In genomic region chr11:55368388-55369092, GRCm38 (mm10) we compare ENCODE assay signal across 20 mouse cellular contexts. TPM values are rescaled to one million over a fixed set of nuclear protein-coding genes. Genes with fewer than 3 reads are reported as not detected.
A peak's percentile ranks its signal among the peaks of the same experiment; 100 is the strongest.
DNase-seq lines count a peak whose midpoint lies in the region; ATAC-seq and TF ChIP-seq lines count a peak whose summit lies in the region.
"Had no signal": no experiment of that assay in that cellular context is flagged by ENCODE, and none has a peak within 500 bp of the region (broad histone marks: within the 10 kb centered on the region; RNA-seq: fewer than 3 reads in every experiment).

No protein-coding gene starts in this region.

- no peaks in the 10 kb centered on the region for H3K79me2 ChIP-seq in heart, adult 2 months (replicated peaks; ENCODE audit: control insufficient read depth, insufficient read depth, low read length)

- H3K27me3 ChIP-seq in heart, adult 2 months (ENCODE audit: control insufficient read depth, insufficient read depth, low read length): no peaks in the 10 kb centered on the region
- H3K27me3 ChIP-seq in heart, embryonic 11.5 days (ENCODE audit: control insufficient read depth, insufficient read depth, low read length): peaks cover 3% of the 10 kb centered on the region; the same call in 1 of the 2 replicates
- H3K27me3 ChIP-seq in heart, postnatal 0 days (ENCODE audit: control insufficient read depth, insufficient read depth, low read length): peaks cover 3% of the 10 kb centered on the region; the same call in 1 of the 2 replicates
- H3K27me3 ChIP-seq in lung, embryonic 15.5 days: no peaks in the 10 kb centered on the region
- H3K27me3 ChIP-seq: embryonic facial prominence, embryonic 12.5 days; liver, embryonic 13.5 days; neural tube, embryonic 15.5 days; Patski had no signal

- H3K4me3 ChIP-seq in heart, adult 2 months: no peak overlapping the region
- H3K4me3 ChIP-seq in heart, embryonic 11.5 days (ENCODE audit: low read depth, low read length): no peak overlapping the region
- H3K4me3 ChIP-seq in heart, postnatal 0 days (ENCODE audit: low read depth, low read length): no peak overlapping the region
- H3K4me3 ChIP-seq in lung, embryonic 15.5 days: no peak overlapping the region
- H3K4me3 ChIP-seq in lung, adult 2 months (replicated peaks; ENCODE audit: extremely low read depth, low read depth, low read length): no peak overlapping the region
- H3K4me3 ChIP-seq: embryonic facial prominence, embryonic 12.5 days; limb, embryonic 12.5 days; liver, embryonic 13.5 days; neural tube, embryonic 15.5 days had no signal

- intact Hi-C loops in heart, adult 2 months (cut with DNase I): no loop called here
- intact Hi-C loops in heart, postnatal 10 days (cut with DNase I): no loop called here

- H3K27ac ChIP-seq in heart, adult 2 months: peak overlapping the region; percentile 32
- no peak overlapping the region for H3K27ac ChIP-seq in heart, embryonic 11.5 days (ENCODE audit: low read depth, low read length)
- H3K27ac ChIP-seq in heart, postnatal 0 days (ENCODE audit: low read depth): peak overlapping the region; percentile 64
- peak overlapping the region; percentile 92 for H3K27ac ChIP-seq in lung, embryonic 15.5 days
- H3K27ac ChIP-seq: embryonic facial prominence, embryonic 12.5 days; kidney, postnatal 0 days; limb, embryonic 12.5 days; liver, embryonic 13.5 days; neural tube, embryonic 15.5 days had no signal

- H3K36me3 ChIP-seq in heart, adult 2 months (ENCODE audit: control insufficient read depth, insufficient read depth, low read length): no peaks in the 10 kb centered on the region
- no peaks in the 10 kb centered on the region for H3K36me3 ChIP-seq in heart, embryonic 11.5 days (ENCODE audit: control insufficient read depth, insufficient read depth, low read length)
- H3K36me3 ChIP-seq in heart, postnatal 0 days (replicated peaks; ENCODE audit: control insufficient read depth, insufficient read depth, low read length): no peaks in the 10 kb centered on the region
- no peaks in the 10 kb centered on the region for H3K36me3 ChIP-seq in lung, embryonic 15.5 days
- H3K36me3 ChIP-seq: embryonic facial prominence, embryonic 12.5 days; limb, embryonic 12.5 days; liver, embryonic 13.5 days; neural tube, embryonic 15.5 days had no signal

- DNase-seq in heart, adult 2 months: no peak
- DNase-seq in heart, postnatal 0 days (ENCODE audit: low spot score): no peak
- DNase-seq in heart, postnatal 10 days: no peak
- no peak for DNase-seq in lung, adult 2 months
- DNase-seq: adrenal gland, adult 8-10 months; cerebellum, adult 9-11 months; liver, embryonic 13.5 days; spleen, adult 18-20 months; thymus, postnatal 25 days had no signal

- no peak overlapping the region for H3K4me2 ChIP-seq in heart, embryonic 11.5 days
- H3K4me2 ChIP-seq in heart, postnatal 0 days (ENCODE audit: low read depth, low read length): no peak overlapping the region
- no peak overlapping the region for H3K4me2 ChIP-seq in lung, embryonic 15.5 days
- H3K4me2 ChIP-seq: embryonic facial prominence, embryonic 12.5 days; limb, embryonic 12.5 days; liver, embryonic 13.5 days; neural tube, embryonic 15.5 days had no signal

- no peak for ATAC-seq in heart, embryonic 11.5 days (replicated peaks; ENCODE audit: insufficient number of reproducible peaks, low FRiP score, low TSS enrichment)
- peak; percentile 36; the same call in 1 of the 2 replicates for ATAC-seq in heart, postnatal 0 days (ENCODE audit: insufficient read depth, low read depth)
- no peak; the same call in 1 of the 2 replicates for ATAC-seq in lung, embryonic 15.5 days (ENCODE audit: borderline replicate concordance, extremely low read depth, low FRiP score, low TSS enrichment)
- no peak for ATAC-seq in erythroblast, adult 5-6 weeks (replicated peaks; ENCODE audit: low FRiP score, poor library complexity, severe bottlenecking)
- ATAC-seq: CD4-positive, CD25-positive, alpha-beta regulatory T cell, adult 4 months; forebrain, embryonic 14.5 days; midbrain, embryonic 16.5 days; Patski had no signal

- 67% methylated on average over 4 of the region's 4 CpGs for WGBS in heart, adult 2 months
- 61% methylated on average over 4 of the region's 4 CpGs for WGBS in heart, embryonic 11.5 days (ENCODE audit: insufficient replicate concordance)
- WGBS in heart, postnatal 0 days: 69% methylated on average over 4 of the region's 4 CpGs
- 33% methylated on average over 4 of the region's 4 CpGs for WGBS in lung, embryonic 15.5 days
- WGBS in lung, adult 2 months: 46% methylated on average over 4 of the region's 4 CpGs

- no peak overlapping the region for H3K9ac ChIP-seq in heart, adult 2 months (ENCODE audit: low read depth, low read length)
- H3K9ac ChIP-seq in heart, embryonic 11.5 days (ENCODE audit: low read depth, low read length): no peak overlapping the region
- no peak overlapping the region for H3K9ac ChIP-seq in heart, postnatal 0 days (replicated peaks; ENCODE audit: low read depth, low read length)
- no peak overlapping the region for H3K9ac ChIP-seq in lung, embryonic 15.5 days
- H3K9ac ChIP-seq: embryonic facial prominence, embryonic 12.5 days; limb, embryonic 12.5 days; liver, embryonic 13.5 days; neural tube, embryonic 15.5 days had no signal

- H3K4me1 ChIP-seq in heart, adult 2 months (ENCODE audit: control insufficient read depth, insufficient read depth, low read length): no peaks in the 10 kb centered on the region
- H3K4me1 ChIP-seq in heart, embryonic 11.5 days (ENCODE audit: control insufficient read depth, insufficient read depth, low read length): peaks cover 12% of the 10 kb centered on the region
- H3K4me1 ChIP-seq in heart, postnatal 0 days (ENCODE audit: control insufficient read depth, insufficient read depth): 0 out of 2 replicates have a peak, but pooled peaks cover 4% of the 10 kb centered on the region
- peaks cover 11% of the 10 kb centered on the region; the same call in 1 of the 2 replicates for H3K4me1 ChIP-seq in lung, embryonic 15.5 days
- H3K4me1 ChIP-seq in lung, adult 2 months (ENCODE audit: control insufficient read depth, insufficient read depth, low read length): peaks cover 3% of the 10 kb centered on the region; the same call in 1 of the 2 replicates
- H3K4me1 ChIP-seq: embryonic facial prominence, embryonic 12.5 days; liver, embryonic 13.5 days; neural tube, embryonic 15.5 days had no signal

- TF ChIP-seq POLR2A in heart, adult 2 months (IDR thresholded peaks at IDR 0.05; ENCODE audit: insufficient read depth, low read depth, low read length): no peak
- no peak for TF ChIP-seq POLR2A in lung, adult 2 months (IDR thresholded peaks at IDR 0.05; ENCODE audit: borderline replicate concordance, extremely low read depth, low read depth, low read length)

- no peak for TF ChIP-seq EP300 in heart, adult 2 months (IDR thresholded peaks at IDR 0.05; ENCODE audit: insufficient read depth, low read depth, low read length)
- TF ChIP-seq EP300 in heart, postnatal 0 days (IDR thresholded peaks at IDR 0.05; ENCODE audit: low read depth): no peak

- H3K9me3 ChIP-seq in heart, embryonic 11.5 days (replicated peaks; ENCODE audit: control insufficient read depth, low read length): no peaks in the 10 kb centered on the region
- H3K9me3 ChIP-seq in heart, postnatal 0 days (replicated peaks; ENCODE audit: control insufficient read depth, low read length): no peaks in the 10 kb centered on the region
- no peaks in the 10 kb centered on the region for H3K9me3 ChIP-seq in lung, embryonic 15.5 days
- H3K9me3 ChIP-seq: embryonic facial prominence, embryonic 12.5 days; limb, embryonic 12.5 days; liver, embryonic 13.5 days; neural tube, embryonic 15.5 days had no signal

- no peak for TF ChIP-seq CTCF in heart, adult 2 months (IDR thresholded peaks at IDR 0.05)
- TF ChIP-seq CTCF in heart, postnatal 0 days (IDR thresholded peaks at IDR 0.05; ENCODE audit: low read depth): no peak
- no peak for TF ChIP-seq CTCF in lung, adult 2 months (IDR thresholded peaks at IDR 0.05; ENCODE audit: insufficient read depth, low read length)

RNA-seq across cellular contexts. Expression of gene Fat2, which starts 32.2 kb away (rescaled TPM):
- total RNA-seq in heart, adult 2 months (2021): under 1 TPM; 0.03 to 0.09 TPM
- 0.09 and 0.14 TPM in 2 replicates for polyA plus RNA-seq in heart, adult 2 months (2012; rRNA removed)
- polyA plus RNA-seq in heart, embryonic 11.5 days (2014; fragmentation: Nextera tagmentation; extraction: Ambion mirVana): not detected in 2 replicates
- 1.1 TPM in 1 of 2 replicates, not detected in the other for total RNA-seq in heart, postnatal 0 days (2014; rRNA removed; ENCODE audit: low replicate concordance)
- polyA plus RNA-seq in heart, postnatal 0 days (2015; fragmentation: Nextera tagmentation; extraction: Ambion mirVana): 0.01 TPM in 1 of 2 replicates, not detected in the other
- under 1 TPM; 0.02 to 0.05 TPM for total RNA-seq in heart, postnatal 10 days (2021)
- polyA plus RNA-seq in lung, embryonic 15.5 days (2015; fragmentation: Nextera tagmentation; extraction: Ambion mirVana): 0.29 and 0.41 TPM in 2 replicates
- polyA plus RNA-seq in lung, adult 2 months (2012; rRNA removed): 0.59 and 1.4 TPM in 2 replicates
- total RNA-seq in erythroblast, adult 5-6 weeks (2015; ENCODE audit: low replicate concordance): not detected in 2 replicates
- not detected in 2 replicates for total RNA-seq in erythroblast, adult 5-6 weeks (2017; ENCODE audit: low replicate concordance)
- polyA plus RNA-seq: CD4-positive, CD25-positive, alpha-beta regulatory T cell, adult 4 months; liver, embryonic 13.5 days had no signal

RNA-seq across cellular contexts. Expression of gene Sparc, which starts 54.4 kb away (rescaled TPM):
- 100 to 1,000 TPM; 320 to 420 TPM for total RNA-seq in heart, adult 2 months (2021)
- polyA plus RNA-seq in heart, adult 2 months (2012; rRNA removed): 666 and 876 TPM in 2 replicates
- 1,182 and 1,259 TPM in 2 replicates for polyA plus RNA-seq in heart, embryonic 11.5 days (2014; fragmentation: Nextera tagmentation; extraction: Ambion mirVana)
- 829 and 887 TPM in 2 replicates for total RNA-seq in heart, postnatal 0 days (2014; rRNA removed; ENCODE audit: low replicate concordance)
- 1,674 and 1,711 TPM in 2 replicates for polyA plus RNA-seq in heart, postnatal 0 days (2015; fragmentation: Nextera tagmentation; extraction: Ambion mirVana)
- 1,000 to 10,000 TPM; 1,750 to 1,767 TPM for total RNA-seq in heart, postnatal 10 days (2021)
- 1,944 and 2,059 TPM in 2 replicates for polyA plus RNA-seq in lung, embryonic 15.5 days (2015; fragmentation: Nextera tagmentation; extraction: Ambion mirVana)
- polyA plus RNA-seq in lung, adult 2 months (2012; rRNA removed): 2,531 and 3,134 TPM in 2 replicates
- 1.7 TPM in 2 replicates for total RNA-seq in erythroblast, adult 5-6 weeks (2015; ENCODE audit: low replicate concordance)
- total RNA-seq in erythroblast, adult 5-6 weeks (2017; ENCODE audit: low replicate concordance): 0.85 and 0.98 TPM in 2 replicates
